Mouse (Mus musculus): ENCODE measurements around the gene Gm5797. TPM values are rescaled to one million over a fixed set of nuclear protein-coding genes. Genes with fewer than 3 reads are reported as not detected.
A peak's percentile ranks its signal among the peaks of the same experiment; 100 is the strongest.
"Not testable (repeated sequence)": the region's sequence is repeated elsewhere in the genome, so short reads cannot be mapped to it uniquely, and the experiment has no call there.

Gm5797 gene
- polyA plus RNA-seq (2014; fragmentation: Nextera tagmentation; extraction: Ambion mirVana), result not detected in 2 replicates

DNA sequence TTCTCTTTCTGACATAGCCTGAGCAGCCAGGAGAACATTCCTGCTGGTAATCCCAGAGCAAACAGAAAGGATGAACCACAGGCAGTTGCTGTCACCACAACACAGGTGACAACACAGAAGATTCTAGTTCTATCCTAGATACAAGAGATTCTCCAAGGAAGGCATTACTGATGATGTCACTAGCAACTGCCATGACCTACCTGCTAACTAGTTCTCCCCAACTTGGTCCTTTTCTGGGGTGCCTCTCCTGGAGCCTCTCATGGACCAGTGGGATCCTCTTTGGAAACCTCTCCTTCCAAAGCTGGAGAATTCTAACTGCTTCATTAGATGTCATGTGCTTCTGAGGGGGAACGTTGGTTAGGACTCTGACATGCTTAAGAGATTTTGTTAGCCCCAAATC, at the start of gene Gm5797:
Gene Gm5797, minus strand, starts transcription at position 101 of the 400 bp plus-strand sequence.
- not testable (repeated sequence) for H3K27ac ChIP-seq (replicated peaks; ENCODE audit: low read depth, low read length); H3K4me3 ChIP-seq (ENCODE audit: low read depth, low read length); H3K9me3 ChIP-seq (ENCODE audit: control insufficient read depth, low read length); H3K9ac ChIP-seq (ENCODE audit: low read depth, low read length); DNase-seq (ENCODE audit: low spot score); H3K27me3 ChIP-seq (replicated peaks; ENCODE audit: control insufficient read depth, insufficient read depth, low read length); H3K4me1 ChIP-seq (ENCODE audit: control insufficient read depth, insufficient read depth, low read length); H3K36me3 ChIP-seq (ENCODE audit: control insufficient read depth, insufficient read depth, low read length); H3K4me2 ChIP-seq (ENCODE audit: low read depth, low read length); ATAC-seq (ENCODE audit: low read depth)
- WGBS, result no CpG with 5 or more reads among the region's 1 CpGs

- WGBS, result 81% methylated on average over 3 of the region's 3 CpGs
- not testable (repeated sequence) for H3K4me2 ChIP-seq (ENCODE audit: low read depth, low read length); DNase-seq (ENCODE audit: low spot score); H3K9ac ChIP-seq (ENCODE audit: low read depth, low read length); ATAC-seq (ENCODE audit: low read depth); H3K9me3 ChIP-seq (ENCODE audit: control insufficient read depth, low read length); H3K27me3 ChIP-seq (replicated peaks; ENCODE audit: control insufficient read depth, insufficient read depth, low read length); H3K4me3 ChIP-seq (ENCODE audit: low read depth, low read length); H3K4me1 ChIP-seq (ENCODE audit: control insufficient read depth, insufficient read depth, low read length); H3K36me3 ChIP-seq (ENCODE audit: control insufficient read depth, insufficient read depth, low read length); H3K27ac ChIP-seq (replicated peaks; ENCODE audit: low read depth, low read length)
These were observed 32.8 kb upstream of the Gm5797 start, which contains the start of gene Gm8374 for GRCm38 (mm10) chr14:7365034-7365433. Gene Gm8374 (minus strand): TSS chr14:7365134.

- DNase-seq (ENCODE audit: low spot score), result peak; percentile 6
- H3K4me2 ChIP-seq (ENCODE audit: low read depth, low read length), result peak overlapping the region; percentile 67
- WGBS, result 0% methylated on average over 8 of the region's 19 CpGs
- not testable (repeated sequence) for H3K4me1 ChIP-seq (ENCODE audit: control insufficient read depth, insufficient read depth, low read length); H3K9me3 ChIP-seq (ENCODE audit: control insufficient read depth, low read length); H3K27me3 ChIP-seq (replicated peaks; ENCODE audit: control insufficient read depth, insufficient read depth, low read length); H3K27ac ChIP-seq (replicated peaks; ENCODE audit: low read depth, low read length); H3K36me3 ChIP-seq (ENCODE audit: control insufficient read depth, insufficient read depth, low read length); ATAC-seq (ENCODE audit: low read depth)
- H3K9ac ChIP-seq (ENCODE audit: low read depth, low read length), result peak overlapping the region; percentile 52
- peak overlapping the region; percentile 44 for H3K4me3 ChIP-seq (ENCODE audit: low read depth, low read length)
These were observed 17.1 kb downstream of the Gm5797 start for GRCm38 (mm10) chr14:7315093-7315492.

- not testable (repeated sequence) for H3K27ac ChIP-seq (replicated peaks; ENCODE audit: low read depth, low read length); H3K9me3 ChIP-seq (ENCODE audit: control insufficient read depth, low read length); H3K27me3 ChIP-seq (replicated peaks; ENCODE audit: control insufficient read depth, insufficient read depth, low read length); H3K36me3 ChIP-seq (ENCODE audit: control insufficient read depth, insufficient read depth, low read length); H3K4me1 ChIP-seq (ENCODE audit: control insufficient read depth, insufficient read depth, low read length); DNase-seq (ENCODE audit: low spot score); ATAC-seq (ENCODE audit: low read depth)
- Histone ChIP-seq H3K4me2 (ENCODE audit: low read depth, low read length) (peak within 1 kb of the TSS; percentile 67), H3K9ac (ENCODE audit: low read depth, low read length) (peak within 1 kb of the TSS; percentile 52), H3K4me3 (ENCODE audit: low read depth, low read length) (peak within 1 kb of the TSS; percentile 44)
- WGBS, result 0% methylated on average over 5 of the region's 35 CpGs
These were observed 17.5 kb downstream of the Gm5797 start, which contains the start of gene Gm3739 for GRCm38 (mm10) chr14:7314661-7315060. Gene Gm3739 (minus strand): TSS chr14:7315049.

Other genes starting within 250 kb of the Gm5797 start
- gene Gm3696, start 231.8 kb downstream of the Gm5797 start, polyA plus RNA-seq (2014; fragmentation: Nextera tagmentation; extraction: Ambion mirVana), result 1.1 and 1.2 TPM in 2 replicates
- gene Gm6676, start 207.0 kb downstream of the Gm5797 start, polyA plus RNA-seq (2014; fragmentation: Nextera tagmentation; extraction: Ambion mirVana), result not detected in 2 replicates
- 3.0 and 3.8 TPM in 2 replicates for gene Gm3512, start 157.9 kb downstream of the Gm5797 start, polyA plus RNA-seq (2014; fragmentation: Nextera tagmentation; extraction: Ambion mirVana)
- gene Gm16434, start 137.9 kb downstream of the Gm5797 start, polyA plus RNA-seq (2014; fragmentation: Nextera tagmentation; extraction: Ambion mirVana), result not detected in 2 replicates
- not detected in 2 replicates for gene Gm3727, start 67.7 kb downstream of the Gm5797 start, polyA plus RNA-seq (2014; fragmentation: Nextera tagmentation; extraction: Ambion mirVana)
- gene Gm3739, start 17.3 kb downstream of the Gm5797 start, polyA plus RNA-seq (2014; fragmentation: Nextera tagmentation; extraction: Ambion mirVana), result 0.40 and 0.88 TPM in 2 replicates
- not detected in 2 replicates for gene Gm8374, start 32.7 kb upstream of the Gm5797 start, polyA plus RNA-seq (2014; fragmentation: Nextera tagmentation; extraction: Ambion mirVana)
- not detected in 2 replicates for gene Gm3755, start 118.5 kb upstream of the Gm5797 start, polyA plus RNA-seq (2014; fragmentation: Nextera tagmentation; extraction: Ambion mirVana)
- gene Gm3752, start 151.4 kb upstream of the Gm5797 start, polyA plus RNA-seq (2014; fragmentation: Nextera tagmentation; extraction: Ambion mirVana), result 0.43 TPM in 1 of 2 replicates, not detected in the other
- gene Gm3558, start 236.2 kb upstream of the Gm5797 start, polyA plus RNA-seq (2014; fragmentation: Nextera tagmentation; extraction: Ambion mirVana), result 0.17 TPM in 1 of 2 replicates, not detected in the other